19 mouse cellular contexts compared by ENCODE assay signal in genomic region chr4:84488323-84488722, GRCm38 (mm10).
A peak's percentile ranks its signal among the peaks of the same experiment; 100 is the strongest.
DNase-seq lines count a peak whose midpoint lies in the region; ATAC-seq lines count a peak whose summit lies in the region.
"Had no signal": no experiment of that assay in that cellular context is flagged by ENCODE, and none has a peak within 500 bp of the region (broad histone marks: within the 10 kb centered on the region; RNA-seq: fewer than 3 reads in every experiment).

No protein-coding gene starts in this region.

- H3K36me3 ChIP-seq in forebrain, embryonic 14.5 days (ENCODE audit: control insufficient read depth, insufficient read depth, low read length), result no peaks in the 10 kb centered on the region
- no peaks in the 10 kb centered on the region for H3K36me3 ChIP-seq in forebrain, embryonic 12.5 days (replicated peaks)
- no peaks in the 10 kb centered on the region for H3K36me3 ChIP-seq in lung, embryonic 15.5 days
- H3K36me3 ChIP-seq: hindbrain, embryonic 10.5 days; stomach, embryonic 15.5 days had no signal

- no peak overlapping the region for H3K4me2 ChIP-seq in forebrain, embryonic 14.5 days (ENCODE audit: low read length)
- H3K4me2 ChIP-seq in forebrain, embryonic 12.5 days, result no peak overlapping the region
- H3K4me2 ChIP-seq in lung, embryonic 15.5 days, result no peak overlapping the region
- H3K4me2 ChIP-seq: stomach, embryonic 15.5 days had no signal

- H3K4me3 ChIP-seq in forebrain, embryonic 14.5 days (ENCODE audit: low read depth, low read length), result no peak overlapping the region
- H3K4me3 ChIP-seq in forebrain, embryonic 12.5 days (replicated peaks), result no peak overlapping the region
- H3K4me3 ChIP-seq in lung, embryonic 15.5 days, result no peak overlapping the region
- H3K4me3 ChIP-seq: hindbrain, embryonic 10.5 days; stomach, embryonic 15.5 days had no signal

- DNase-seq in forebrain, embryonic 14.5 days (ENCODE audit: low spot score), result peak; percentile 23
- DNase-seq in lung, postnatal 36 days, result no peak
- peak; percentile 70 for DNase-seq in Muller cell, postnatal 12 days (ENCODE audit: inconsistent ontology term)
- DNase-seq in brain, adult 2 months (ENCODE audit: low read depth, low spot score), result peak; percentile 16
- no peak for DNase-seq in right cerebral cortex, adult 2 months (ENCODE audit: low spot score in 2 of 2)
- DNase-seq: cerebellum, adult 9-10 months; gastrocnemius, postnatal 14 days; heart, adult 18-20 months; kidney, adult 18-20 months; kidney, postnatal 10 days; liver; thymus, adult 18-20 months; thymus, postnatal 4 days had no signal

- no peaks in the 10 kb centered on the region for H3K27me3 ChIP-seq in forebrain, embryonic 14.5 days (replicated peaks; ENCODE audit: control insufficient read depth, insufficient read depth, low read length)
- no peaks in the 10 kb centered on the region for H3K27me3 ChIP-seq in forebrain, embryonic 12.5 days
- no peaks in the 10 kb centered on the region for H3K27me3 ChIP-seq in lung, embryonic 15.5 days
- H3K27me3 ChIP-seq: stomach, embryonic 15.5 days had no signal

- peak; percentile 26; the same call in 1 of the 2 replicates for ATAC-seq in forebrain, embryonic 14.5 days
- no peak for ATAC-seq in forebrain, embryonic 12.5 days (ENCODE audit: low FRiP score)
- ATAC-seq in lung, embryonic 15.5 days (ENCODE audit: borderline replicate concordance, extremely low read depth, low FRiP score, low TSS enrichment), result 0 out of 2 replicates have a peak, but pooled peaks have one; percentile 31
- ATAC-seq: CD4-positive, CD25-positive, alpha-beta regulatory T cell, adult 4 months; midbrain, embryonic 16.5 days had no signal

- H3K27ac ChIP-seq in forebrain, embryonic 14.5 days (ENCODE audit: low read depth, low read length), result no peak overlapping the region
- no peak overlapping the region for H3K27ac ChIP-seq in forebrain, embryonic 12.5 days
- H3K27ac ChIP-seq in lung, embryonic 15.5 days, result no peak overlapping the region
- H3K27ac ChIP-seq: hindbrain, embryonic 10.5 days; stomach, embryonic 15.5 days had no signal

- no peaks in the 10 kb centered on the region for H3K9me3 ChIP-seq in forebrain, embryonic 14.5 days (replicated peaks; ENCODE audit: control insufficient read depth, low read length)
- no peaks in the 10 kb centered on the region for H3K9me3 ChIP-seq in forebrain, embryonic 12.5 days
- no peaks in the 10 kb centered on the region for H3K9me3 ChIP-seq in lung, embryonic 15.5 days
- H3K9me3 ChIP-seq: hindbrain, embryonic 10.5 days; stomach, embryonic 15.5 days had no signal

- 41% methylated on average over 5 of the region's 5 CpGs for WGBS in forebrain, embryonic 14.5 days
- 57% methylated on average over 5 of the region's 5 CpGs for WGBS in forebrain, embryonic 12.5 days
- 35% methylated on average over 5 of the region's 5 CpGs for WGBS in lung, embryonic 15.5 days

- H3K9ac ChIP-seq in forebrain, embryonic 14.5 days (ENCODE audit: low read length), result no peak overlapping the region
- H3K9ac ChIP-seq in forebrain, embryonic 12.5 days, result no peak overlapping the region
- no peak overlapping the region for H3K9ac ChIP-seq in lung, embryonic 15.5 days
- H3K9ac ChIP-seq: stomach, embryonic 15.5 days had no signal

- no peaks in the 10 kb centered on the region for H3K4me1 ChIP-seq in forebrain, embryonic 14.5 days (ENCODE audit: control insufficient read depth, insufficient read depth, low read length)
- no peaks in the 10 kb centered on the region for H3K4me1 ChIP-seq in forebrain, embryonic 12.5 days
- 0 out of 2 replicates have a peak, but pooled peaks cover 4% of the 10 kb centered on the region for H3K4me1 ChIP-seq in lung, embryonic 15.5 days
- H3K4me1 ChIP-seq: hindbrain, embryonic 10.5 days; stomach, embryonic 15.5 days had no signal

Comparison
In these comparisons a context has a peak if more than half of its experiments do, and no peak if none do; other contexts are left out.
1. DNase-seq: peak in forebrain, embryonic 14.5 days (single experiment), Muller cell, postnatal 12 days (single experiment) and brain, adult 2 months (single experiment); none in lung, postnatal 36 days (single experiment) and right cerebral cortex, adult 2 months (0 of 2).